Mouse (Mus musculus) CH12.LX (cell line): ENCODE results near the gene Gpr183. TPM values are rescaled to one million over a fixed set of nuclear protein-coding genes. Genes with fewer than 3 reads are reported as not detected.

Source experiments
- DNase-seq: peaks from one replicate; pipeline ENCODE4 v3.0.0-alpha.2; 2013; ENCODE audit errors: extremely low read depth
- H3K27ac ChIP-seq: 2 replicates; pipeline ENCODE4 v1.5.1; 2012; ENCODE audit warnings: low read depth, mild to moderate bottlenecking, control low read depth, moderate library complexity; ENCODE audit not compliant: insufficient read depth
- H3K27me3 ChIP-seq: replicated peaks from 2 replicates; pipeline ENCODE3; 2012; ENCODE audit warnings: inconsistent platforms
- H3K36me3 ChIP-seq, 2 experiments: replicated peaks in 1 of 2; 2 replicates each; pipeline versions ENCODE3 to v1.6.1; 2012; ENCODE audit warnings: inconsistent platforms in 1 of 2, low read length in 1 of 2, mild to moderate bottlenecking in 1 of 2, mixed read lengths in 1 of 2, moderate library complexity in 1 of 2; ENCODE audit not compliant: control insufficient read depth in 1 of 2, insufficient read depth in 1 of 2
- H3K4me1 ChIP-seq, 2 experiments: 2 replicates each; pipeline ENCODE4 v1.6.1; 2012; ENCODE audit warnings: inconsistent platforms in 1 of 2, moderate library complexity in 1 of 2; ENCODE audit not compliant: insufficient read depth in 2 of 2, control insufficient read depth in 1 of 2
- H3K4me2 ChIP-seq: 2 replicates; pipeline ENCODE4 v1.6.1; 2012; ENCODE audit warnings: low read depth, mild to moderate bottlenecking, control low read depth; ENCODE audit not compliant: poor library complexity, insufficient read depth, severe bottlenecking
- H3K4me3 ChIP-seq, 3 experiments: fragments of 150-350 bp in 1 of 3; sonication (generic) in 1 of 3; replicated peaks in 1 of 3; 2 replicates each; pipeline versions ENCODE3 to v1.5.1; 2011 to 2012; ENCODE audit warnings: low read depth in 2 of 3, low read length in 2 of 3, mild to moderate bottlenecking in 2 of 3, moderate library complexity in 2 of 3, control low read depth in 1 of 3, improper control_type of control experiment in 1 of 3, inconsistent platforms in 1 of 3, mixed read lengths in 1 of 3; ENCODE audit not compliant: poor library complexity in 1 of 3
- H3K79me2 ChIP-seq: replicated peaks from 2 replicates; pipeline ENCODE4 v1.6.1; 2012; ENCODE audit warnings: mild to moderate bottlenecking, moderate library complexity; ENCODE audit not compliant: control insufficient read depth, poor library complexity, insufficient read depth, severe bottlenecking; ENCODE audit errors: extremely low read depth
- H3K9ac ChIP-seq: 2 replicates; pipeline ENCODE4 v1.6.1; 2012; ENCODE audit warnings: low read depth, mild to moderate bottlenecking, control low read depth, moderate library complexity; ENCODE audit not compliant: insufficient read depth
- H3K9me3 ChIP-seq: replicated peaks from 2 replicates; pipeline ENCODE3; 2012; ENCODE audit warnings: low read length, inconsistent platforms, mixed read lengths
- BHLHE40 ChIP-seq: IDR thresholded peaks from 2 replicates; pipeline ENCODE4 v1.6.1; 2011; ENCODE audit warnings: mild to moderate bottlenecking, low read depth, low read length, improper control_type of control experiment
- CHD1 ChIP-seq: IDR thresholded peaks from 2 replicates; pipeline ENCODE4 v1.6.1; 2012; ENCODE audit warnings: low read depth, low read length, improper control_type of control experiment, inconsistent platforms
- ETS1 ChIP-seq: conservative IDR thresholded peaks from 2 replicates; pipeline ENCODE4 v1.6.1; 2012; ENCODE audit warnings: low read depth, mild to moderate bottlenecking, inconsistent platforms, low read length, improper control_type of control experiment, moderate library complexity
- GABPA ChIP-seq: IDR thresholded peaks from 2 replicates; pipeline ENCODE4 v1.6.1; 2012; ENCODE audit warnings: low read depth, low read length, improper control_type of control experiment, inconsistent platforms; ENCODE audit not compliant: insufficient replicate concordance
- HCFC1 ChIP-seq: IDR thresholded peaks from 2 replicates; pipeline ENCODE4 v1.6.1; 2012; ENCODE audit warnings: low read depth, mild to moderate bottlenecking, inconsistent platforms, low read length, improper control_type of control experiment
- IRF4 ChIP-seq: IDR thresholded peaks from 2 replicates; pipeline ENCODE4 v1.6.1; 2014; ENCODE audit warnings: low read depth, mild to moderate bottlenecking, inconsistent platforms, low read length, improper control_type of control experiment
- JUND ChIP-seq: conservative IDR thresholded peaks from 2 replicates; pipeline ENCODE4 v1.6.1; 2011; ENCODE audit warnings: low read depth, low read length, improper control_type of control experiment
- KAT2A ChIP-seq: IDR thresholded peaks from 2 replicates; pipeline ENCODE4 v1.6.1; 2012; ENCODE audit warnings: low read length, improper control_type of control experiment, inconsistent platforms; ENCODE audit not compliant: insufficient replicate concordance
- MAX ChIP-seq: IDR thresholded peaks from 2 replicates; pipeline ENCODE4 v1.6.1; 2011; ENCODE audit warnings: low read length, improper control_type of control experiment
- MAZ ChIP-seq: IDR thresholded peaks from 2 replicates; pipeline ENCODE4 v1.6.1; 2012; ENCODE audit warnings: low read depth, mild to moderate bottlenecking, inconsistent platforms, low read length, improper control_type of control experiment, moderate library complexity
- MEF2A ChIP-seq: IDR thresholded peaks from 2 replicates; pipeline ENCODE4 v1.6.1; 2014; ENCODE audit warnings: low read depth, mild to moderate bottlenecking, inconsistent platforms, low read length, improper control_type of control experiment, borderline replicate concordance
- MXI1 ChIP-seq: IDR thresholded peaks from 2 replicates; pipeline ENCODE4 v1.6.1; 2011; ENCODE audit warnings: mild to moderate bottlenecking, low read depth, low read length, improper control_type of control experiment
- MYC ChIP-seq: IDR thresholded peaks from 2 replicates; pipeline ENCODE4 v1.6.1; 2011; ENCODE audit warnings: low read depth, mild to moderate bottlenecking, improper control_type of control experiment, low read length
- NELFE ChIP-seq: IDR thresholded peaks from 2 replicates; pipeline ENCODE4 v1.6.1; 2011; ENCODE audit warnings: low read depth, low read length, improper control_type of control experiment
- NRF1 ChIP-seq: IDR thresholded peaks from 2 replicates; pipeline ENCODE4 v1.6.1; 2014; ENCODE audit warnings: low read depth, mild to moderate bottlenecking, inconsistent platforms, low read length, improper control_type of control experiment, moderate library complexity
- POLR2A ChIP-seq: IDR thresholded peaks from 2 replicates; pipeline ENCODE4 v1.6.1; 2011; ENCODE audit warnings: low read depth, mild to moderate bottlenecking, improper control_type of control experiment, low read length
- POLR2AphosphoS2 ChIP-seq: IDR thresholded peaks from 2 replicates; pipeline ENCODE4 v1.6.1; 2011; ENCODE audit warnings: low read depth, low read length, improper control_type of control experiment
- RCOR1 ChIP-seq: conservative IDR thresholded peaks from 2 replicates; pipeline ENCODE4 v1.6.1; 2012; ENCODE audit warnings: low read depth, mild to moderate bottlenecking, inconsistent platforms, low read length, improper control_type of control experiment
- SMC3 ChIP-seq: IDR thresholded peaks from 2 replicates; pipeline ENCODE4 v1.6.1; 2011; ENCODE audit warnings: low read depth, low read length, improper control_type of control experiment
- TCF12 ChIP-seq: IDR thresholded peaks from 2 replicates; pipeline ENCODE4 v1.6.1; 2014; ENCODE audit warnings: low read depth, mild to moderate bottlenecking, inconsistent platforms, low read length, improper control_type of control experiment
- UBTF ChIP-seq: IDR thresholded peaks from 2 replicates; pipeline ENCODE4 v1.6.1; 2012; ENCODE audit warnings: low read depth, mild to moderate bottlenecking, inconsistent platforms, low read length, improper control_type of control experiment, moderate library complexity
- USF1 ChIP-seq: IDR thresholded peaks from 2 replicates; pipeline ENCODE4 v1.6.1; 2014; ENCODE audit warnings: low read depth, mild to moderate bottlenecking, inconsistent platforms, low read length, improper control_type of control experiment
- USF2 ChIP-seq: conservative IDR thresholded peaks from 2 replicates; pipeline ENCODE4 v1.6.1; 2011; ENCODE audit warnings: low read depth, low read length, improper control_type of control experiment
- ZC3H11A ChIP-seq: IDR thresholded peaks from 2 replicates; pipeline ENCODE4 v1.6.1; 2012; ENCODE audit warnings: low read depth, mild to moderate bottlenecking, inconsistent platforms, low read length, improper control_type of control experiment
- ZKSCAN1 ChIP-seq: IDR thresholded peaks from 2 replicates; pipeline ENCODE4 v1.6.1; 2012; ENCODE audit warnings: low read depth, inconsistent platforms, low read length, improper control_type of control experiment, borderline replicate concordance
- ZMIZ1 ChIP-seq: IDR thresholded peaks from 2 replicates; pipeline ENCODE4 v1.6.1; 2012; ENCODE audit warnings: low read depth, mild to moderate bottlenecking, inconsistent platforms, low read length, improper control_type of control experiment
- ZNF384 ChIP-seq: IDR thresholded peaks from 2 replicates; pipeline ENCODE4 v1.6.1; 2012; ENCODE audit warnings: low read depth, low read length, improper control_type of control experiment, inconsistent platforms
- dilution Hi-C: fragments of 300-500 bp; cut with MboI; formaldehyde crosslinking; loops from 2 replicates; pipeline ENCODE4 v1.14.3; 2020; ENCODE audit warnings: low sequenced_read_pairs; ENCODE audit not compliant: extremely low pct_unique_long_range_greater_than_20kb, extremely low pct_ligation_motif_present
- in situ Hi-C: fragments of 300-500 bp; cut with MboI; formaldehyde crosslinking; loops from 3 replicates; pipeline ENCODE4 v1.14.3; 2019; ENCODE audit warnings: low sequenced_read_pairs, low pct_ligation_motif_present, low pct_unique_long_range_greater_than_20kb, mixed read lengths
- polyA plus RNA-seq: library from polyadenylated mRNA; unstranded; fragments of >175 nt; gene quantifications from 2 replicates; pipeline ENCODE4 v1.2.1, GENCODE M21; 2012; ENCODE audit warnings: low read depth; ENCODE audit not compliant: insufficient read length
- total RNA-seq, 2 experiments: library from RNA; depleted of rRNA; stranded (reverse); fragments of 300-350 nt in 1 of 2; fragments of >200 nt in 1 of 2; gene quantifications; 2 replicates each; pipeline ENCODE4 v1.2.3; 2012 to 2014

The Gpr183 gene
- total and polyA plus RNA-seq, 3 experiments: 3.6 to 16.3 (median 8.3) TPM

- TF ChIP-seq HCFC1 (no peak; the same call in 1 of the 2 replicates), SMC3 (no peak), USF2 (peak; percentile 76), GABPA (no peak), BHLHE40 (peak; percentile 38; the same call in 1 of the 2 replicates), CHD1 (0 out of 2 replicates have a peak, but pooled peaks have one; percentile 13), MXI1 (peak; percentile 85; the same call in 1 of the 2 replicates), MEF2A (no peak), NELFE (no peak), IRF4 (no peak), POLR2A (no peak), RCOR1 (no peak), MAX (0 out of 2 replicates have a peak, but pooled peaks have one; percentile 35), MYC (0 out of 2 replicates have a peak, but pooled peaks have one; percentile 46), USF1 (peak; percentile 80), KAT2A (no peak), UBTF (no peak)
- TF ChIP-seq, all 38 proteins: peak for 7
- Histone ChIP-seq H3K27me3 (no peaks in the 10 kb centered on the region), H3K4me3 (peak overlapping the region; percentile 65 to 80 (median 68)), H3K4me2 (peak overlapping the region; percentile 99; the same call in 1 of the 2 replicates), H3K79me2 (peaks cover 42% of the 10 kb centered on the region), H3K27ac (peak overlapping the region; percentile 87), H3K4me1 (peaks cover 18 to 74% of the 10 kb centered on the region in 2 experiments), H3K9ac (peak overlapping the region; percentile 88), H3K36me3 (peaks cover 19 to 48% of the 10 kb centered on the region in 2 experiments), H3K9me3 (no peaks in the 10 kb centered on the region)
- in situ Hi-C loops: no loop called here
- dilution Hi-C loops: no loop called here
- DNase-seq: no peak
Measured at GRCm38 (mm10) chr14:121915143-121915542, 49.9 kb downstream of the Gpr183 start.

GRCm38 (mm10) chr14:121912501-121912900 lies 52.5 kb downstream of the Gpr183 start:
- TF ChIP-seq ZKSCAN1 (no peak), NRF1 (no peak), ZC3H11A (no peak), TCF12 (no peak), USF2 (no peak), RCOR1 (no peak), ETS1 (no peak), ZMIZ1 (no peak), NELFE (no peak), JUND (no peak), IRF4 (no peak), MAZ (no peak), HCFC1 (no peak), POLR2AphosphoS2 (no peak), ZNF384 (no peak)
- peaks cover 47% of the 10 kb centered on the region for H3K79me2 ChIP-seq
- dilution Hi-C loops: no loop called here
- DNase-seq: no peak
- peaks cover 14 to 72% of the 10 kb centered on the region in 2 experiments for H3K4me1 ChIP-seq
- H3K4me2 ChIP-seq: no peak overlapping the region
- peaks cover 31 to 56% of the 10 kb centered on the region in 2 experiments for H3K36me3 ChIP-seq
- in situ Hi-C loops: no loop called here
- no peaks in the 10 kb centered on the region for H3K9me3 ChIP-seq
- H3K27me3 ChIP-seq: no peaks in the 10 kb centered on the region
- H3K27ac ChIP-seq: no peak overlapping the region
- H3K4me3 ChIP-seq: no peak overlapping the region
- no peak overlapping the region for H3K9ac ChIP-seq
